Mouse (Mus musculus) right cerebral cortex, adult 18-20 months (tissue): ENCODE results near the gene Zfp36l2.

Experiments used
- DNase-seq: peaks from one replicate; pipeline ENCODE4 v3.0.0; 2022; ENCODE audit warnings: mixed read lengths

Gene Zfp36l2

GRCm38 (mm10) chr17:84150291-84150690 lies 37.5 kb downstream of the Zfp36l2 start:
- no peak for DNase-seq

DNA sequence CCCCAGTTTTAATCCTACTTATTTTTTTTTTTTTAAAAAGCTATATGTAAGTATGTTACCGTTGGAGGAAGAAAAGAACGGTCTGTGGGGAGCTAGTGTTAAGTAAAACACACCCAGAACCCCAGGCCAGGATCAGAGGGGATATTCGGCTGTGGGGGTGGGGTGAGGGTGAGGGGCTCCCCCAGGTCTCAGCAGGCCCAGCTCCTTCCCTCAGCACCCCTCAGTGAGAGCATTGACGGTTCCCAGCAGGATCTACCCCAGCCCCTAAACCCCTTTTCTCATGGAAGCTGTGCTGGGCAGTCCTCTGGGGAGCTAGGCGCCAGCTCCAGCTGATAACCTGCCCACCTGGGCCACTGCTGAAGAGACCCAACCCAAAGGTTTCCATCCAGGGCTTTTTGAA lies 38.2 kb downstream of the Zfp36l2 start:
- no peak for DNase-seq

DNA sequence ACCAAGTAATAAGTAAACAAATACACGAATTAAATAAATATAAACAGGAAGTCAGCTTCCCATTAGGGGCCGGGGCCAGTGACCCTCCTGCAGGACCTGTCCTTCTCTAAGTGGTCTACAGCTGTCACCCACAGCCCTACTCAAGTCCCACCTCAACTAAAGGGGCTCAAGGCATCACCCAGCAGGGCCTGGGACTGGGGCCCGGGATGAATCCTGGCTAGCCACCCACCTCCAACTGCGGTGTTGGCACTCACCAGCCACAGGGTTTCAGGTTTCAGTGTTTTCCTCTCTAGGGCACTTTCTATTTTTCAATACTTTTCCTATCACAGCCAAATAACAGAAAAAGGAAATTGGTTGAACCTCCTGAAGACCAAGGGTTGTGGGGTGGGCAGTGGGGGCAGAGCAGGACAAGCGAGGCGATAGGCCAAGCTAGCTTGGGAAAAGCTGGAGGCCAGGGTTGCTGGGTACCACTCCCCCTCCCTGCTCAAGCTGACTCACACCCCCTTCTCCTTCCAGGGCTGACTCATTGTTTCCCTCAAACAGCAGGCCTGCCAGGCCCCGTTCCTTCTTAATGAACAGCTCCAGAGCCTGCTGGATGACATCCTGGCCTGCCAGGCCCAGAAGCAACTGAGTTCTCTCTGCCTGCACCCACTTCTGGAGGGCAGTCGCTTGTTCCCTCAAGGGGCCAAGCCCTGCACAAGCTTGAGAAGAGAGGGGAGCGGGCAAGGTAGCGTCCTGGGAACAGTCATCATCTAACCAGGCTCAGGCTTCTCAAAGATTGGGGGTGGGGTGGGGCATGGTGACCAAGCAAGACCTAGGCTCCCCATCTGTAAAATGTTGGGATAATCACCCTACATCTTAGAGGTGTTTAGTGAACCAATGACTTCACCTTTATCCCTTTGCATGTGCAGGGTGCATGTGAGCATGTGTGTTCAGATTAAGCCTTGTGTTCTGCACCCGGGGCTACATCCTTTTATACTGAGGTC lies 39.0 kb downstream of the Zfp36l2 start:
- peak; percentile 85 for DNase-seq

DNA sequence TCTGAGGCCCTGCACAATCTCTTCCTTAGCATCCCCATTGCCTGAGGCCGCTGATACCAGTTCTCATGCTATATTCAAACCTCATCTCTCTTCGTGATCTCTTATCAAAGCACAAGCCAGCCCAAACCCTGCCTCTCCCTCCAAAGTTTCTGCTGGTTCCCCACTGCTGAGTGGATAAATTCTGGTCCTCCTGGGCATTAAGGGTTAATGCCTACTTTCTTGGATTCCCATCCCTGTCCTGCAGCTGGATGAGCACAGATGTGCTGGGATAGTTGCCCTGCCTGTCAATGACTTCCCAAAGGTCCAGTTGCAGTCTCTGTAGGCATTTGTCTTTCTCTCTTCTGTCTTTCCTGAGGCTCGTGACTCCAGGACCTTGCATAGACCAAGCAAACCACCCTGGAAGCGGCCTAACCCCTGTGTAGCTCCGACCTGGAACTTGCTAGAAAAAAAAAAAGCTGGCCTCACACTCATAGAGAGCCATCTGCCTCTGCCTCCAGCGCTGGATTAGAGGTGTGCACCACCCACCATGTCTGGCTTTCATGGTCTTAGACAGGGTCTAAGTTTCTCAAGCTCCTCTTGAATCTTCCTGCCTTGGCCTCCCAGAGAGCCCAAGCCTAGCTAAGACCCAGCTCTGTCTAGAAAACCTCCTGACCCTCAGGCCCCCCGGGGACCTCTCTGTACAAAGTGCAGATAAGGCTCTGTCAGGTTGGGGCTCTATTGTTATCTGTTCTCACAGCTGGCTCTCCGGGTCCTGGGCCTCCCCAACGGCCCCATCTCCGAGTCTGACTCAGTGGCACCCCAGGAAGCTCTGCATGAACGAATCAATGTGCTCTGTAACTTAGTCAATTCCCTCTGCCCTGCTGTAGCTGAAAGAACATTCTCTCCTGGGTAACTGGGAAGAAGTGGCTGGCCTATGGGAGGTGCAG lies 40.3 kb downstream of the Zfp36l2 start:
- DNase-seq: no peak

DNA sequence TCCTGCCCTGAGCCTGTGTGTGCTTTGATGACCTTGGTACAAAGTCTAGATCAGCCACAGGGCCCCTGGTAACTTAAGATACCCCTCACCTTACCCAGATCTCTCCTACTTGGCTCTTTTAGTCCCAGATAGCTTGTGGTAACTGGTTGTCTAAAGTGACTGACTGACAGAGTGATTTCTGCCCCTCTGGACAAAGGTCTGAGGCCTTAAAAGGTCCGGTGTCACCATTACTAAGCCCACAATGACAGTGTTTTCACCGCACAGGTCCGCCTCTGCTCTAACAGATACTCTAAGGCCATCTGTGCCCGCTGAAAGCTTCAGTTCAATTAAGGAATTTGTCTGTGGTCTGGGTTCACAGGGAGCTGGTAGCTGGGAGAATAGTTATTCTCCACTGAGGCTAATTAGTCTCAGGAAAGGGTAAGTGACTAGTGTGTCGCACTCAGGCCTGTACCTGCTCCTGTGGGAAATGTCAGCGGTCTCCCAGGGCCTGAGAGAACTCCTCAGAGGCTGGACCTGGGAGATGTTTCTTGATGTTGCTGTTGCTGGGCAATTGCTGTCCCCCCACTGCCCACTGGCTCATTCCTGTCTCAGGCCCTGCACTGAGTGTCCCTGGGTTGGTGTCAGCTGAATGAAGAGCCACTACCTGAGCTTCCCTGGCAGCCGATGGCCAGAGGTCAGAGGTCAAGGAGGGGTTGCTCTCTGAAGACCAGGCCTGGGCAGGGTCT lies 41.1 kb downstream of the Zfp36l2 start:
- no peak for DNase-seq

GRCm38 (mm10) chr17:84145826-84146287 lies 41.9 kb downstream of the Zfp36l2 start:
- DNase-seq: no peak

DNA sequence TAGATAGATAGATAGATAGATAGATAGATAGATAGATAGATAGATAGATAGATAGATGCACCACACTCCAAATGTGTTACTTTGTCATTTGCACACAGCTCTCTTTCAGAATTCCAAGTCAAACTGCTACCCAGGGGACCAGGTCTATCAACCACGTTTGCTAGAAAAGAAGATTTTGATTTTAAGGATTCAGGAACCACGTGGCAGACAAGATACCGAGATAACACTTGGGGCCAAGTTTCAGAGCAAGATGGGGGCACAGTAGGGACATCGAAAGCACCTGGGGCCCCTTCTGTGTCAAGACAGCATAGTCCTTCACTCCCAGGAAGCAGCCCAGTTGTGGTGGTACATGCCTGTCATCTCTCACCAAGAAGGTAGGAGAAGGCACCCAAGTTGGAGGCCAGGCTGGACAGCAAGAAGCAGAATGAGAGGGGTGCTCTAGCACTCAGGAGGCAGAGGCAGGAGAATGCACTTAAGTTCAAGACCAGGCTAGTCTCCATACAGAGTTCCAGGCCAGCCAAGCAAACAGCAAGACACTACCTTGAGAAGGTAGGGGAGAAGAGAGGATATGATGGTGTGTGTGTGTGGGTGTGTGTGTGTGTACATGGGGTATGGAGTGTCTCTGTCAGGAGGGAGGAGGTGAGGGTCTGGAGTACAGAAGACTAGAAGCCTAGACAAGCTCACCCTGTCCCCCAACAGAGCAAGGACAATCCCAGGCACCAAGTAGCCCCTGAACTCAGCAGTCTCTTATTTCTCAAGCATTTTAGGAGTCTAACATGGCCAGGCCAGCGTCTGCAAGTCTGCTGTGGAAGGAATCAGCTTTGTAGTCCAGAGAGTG lies 42.8 kb downstream of the Zfp36l2 start:
- DNase-seq: no peak

DNA sequence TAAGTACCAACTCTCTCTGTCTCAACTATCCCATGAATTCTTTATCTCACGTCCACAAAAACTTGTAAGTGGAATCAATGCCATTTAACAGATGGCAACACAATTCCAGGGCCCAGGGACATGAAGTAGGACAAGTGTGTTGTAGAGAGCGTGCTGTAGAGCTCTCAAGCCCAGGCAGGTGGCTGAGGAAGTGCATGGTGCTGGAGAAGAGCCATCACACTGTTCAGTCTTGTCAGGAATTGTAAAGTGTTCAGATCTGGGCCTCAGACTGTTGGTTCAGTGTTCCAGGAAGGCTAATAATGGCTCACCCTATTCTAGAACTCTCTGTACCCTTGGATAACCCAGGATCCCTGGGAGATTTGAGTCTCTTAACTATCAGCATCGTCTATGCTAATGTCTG lies 43.6 kb downstream of the Zfp36l2 start:
- no peak for DNase-seq

- DNase-seq: no peak
These were observed 44.4 kb downstream of the Zfp36l2 start for GRCm38 (mm10) chr17:84143219-84143844.

- DNase-seq: no peak
These were observed 46.1 kb downstream of the Zfp36l2 start for GRCm38 (mm10) chr17:84141691-84142090.

- no peak for DNase-seq
These were observed 46.8 kb downstream of the Zfp36l2 start for GRCm38 (mm10) chr17:84140822-84141507.

- no peak for DNase-seq
These were observed 50.2 kb downstream of the Zfp36l2 start for GRCm38 (mm10) chr17:84137393-84138171.

DNA sequence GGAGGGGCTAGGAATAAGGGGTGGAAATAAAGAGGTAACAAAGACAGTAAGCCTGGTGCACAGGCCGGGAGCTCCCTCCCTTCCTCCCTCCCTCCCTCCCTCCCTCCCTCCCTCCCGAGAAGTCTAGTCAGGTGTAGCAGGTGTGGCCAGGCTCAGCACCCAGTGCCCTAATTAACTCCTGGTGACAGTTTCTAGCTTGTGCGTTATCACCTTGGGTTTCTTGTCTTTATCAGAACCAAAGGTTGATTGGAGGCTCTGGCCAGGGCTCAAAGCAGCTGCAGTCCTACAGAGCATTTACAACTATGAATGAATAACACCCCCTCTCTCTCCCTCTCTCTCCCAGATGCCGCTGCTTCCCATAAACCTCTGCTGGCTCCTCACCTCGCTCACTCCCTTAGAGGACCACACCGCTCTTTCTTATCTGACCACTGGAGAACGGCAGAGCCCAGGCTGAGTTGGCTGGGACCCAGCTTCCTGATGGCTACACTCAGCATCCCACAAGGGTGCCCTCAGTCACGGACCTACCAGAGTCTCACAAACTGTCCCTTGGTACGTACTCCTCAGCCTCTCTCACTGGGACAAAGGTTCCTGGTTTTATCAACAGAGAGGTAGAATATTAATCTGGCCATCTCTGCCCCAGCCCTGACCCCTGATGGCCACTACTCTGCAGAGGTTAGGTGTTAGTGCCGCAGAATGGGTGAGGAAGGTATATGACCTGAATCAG lies 50.9 kb downstream of the Zfp36l2 start:
- DNase-seq: no peak

DNA sequence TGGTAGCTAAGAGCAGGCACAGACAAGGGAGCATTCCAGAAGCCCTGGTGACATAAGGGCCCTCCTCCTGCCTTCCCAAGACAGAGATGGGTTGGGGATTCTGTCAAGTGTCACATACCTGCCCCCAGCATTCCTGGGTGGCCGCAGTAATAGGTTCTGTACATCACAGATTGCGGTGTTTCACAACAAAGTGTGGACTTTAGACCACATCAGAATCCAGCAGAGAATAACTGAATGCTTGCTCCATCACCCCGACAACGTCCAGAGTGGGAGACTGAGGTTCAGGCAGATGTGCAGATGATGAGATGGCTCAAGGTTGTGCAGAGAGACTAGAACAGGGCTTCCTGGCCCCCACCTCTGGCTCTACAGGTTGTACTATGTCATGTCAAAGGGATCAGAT lies 51.5 kb downstream of the Zfp36l2 start:
- no peak for DNase-seq

DNA sequence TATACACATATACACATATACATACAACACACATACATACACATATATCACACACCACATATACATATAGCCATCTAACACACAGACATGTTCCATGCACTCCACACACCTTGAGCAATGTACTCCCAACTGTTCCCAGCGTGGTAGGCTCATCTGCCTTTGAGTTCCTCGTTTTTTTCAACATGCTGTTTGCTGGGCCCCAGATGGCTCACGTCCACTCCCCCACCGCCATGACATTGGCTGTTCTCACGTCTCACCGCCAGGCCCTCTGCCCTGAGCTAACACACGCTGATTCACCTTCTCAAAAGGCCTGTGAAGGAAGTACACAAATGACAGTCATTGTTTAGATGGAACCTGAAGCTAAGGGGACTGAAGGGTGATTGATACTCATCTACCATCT lies 52.5 kb downstream of the Zfp36l2 start:
- DNase-seq: no peak
